Mouse (Mus musculus): Measurements from ENCODE around the gene Casq1. TPM values are rescaled to one million over a fixed set of nuclear protein-coding genes. Genes with fewer than 3 reads are reported as not detected.

Gene Casq1
- polyA plus RNA-seq, 1 experiment: not detected

GRCm38 (mm10) chr1:172162009-172162408 is 57.7 kb downstream of the Casq1 start:
- Histone ChIP-seq H3K4me3 (ENCODE audit: insufficient read depth, low read length) (no peak overlapping the region), H3K4me1 (ENCODE audit: control insufficient read depth, insufficient read depth, low read length) (peaks cover 7% of the 10 kb centered on the region), H3K27ac (ENCODE audit: insufficient read depth, low read depth, low read length) (no peak overlapping the region)
- TF ChIP-seq CTCF (IDR thresholded peaks at IDR 0.05; ENCODE audit: low read depth, low read length) (no peak), POLR2A (IDR thresholded peaks at IDR 0.05; ENCODE audit: borderline replicate concordance, low read depth, low read length) (no peak)

GRCm38 (mm10) chr1:172160508-172160907 is 59.2 kb downstream of the Casq1 start:
- TF ChIP-seq CTCF (IDR thresholded peaks at IDR 0.05; ENCODE audit: low read depth, low read length) (no peak), POLR2A (IDR thresholded peaks at IDR 0.05; ENCODE audit: borderline replicate concordance, low read depth, low read length) (no peak)
- Histone ChIP-seq H3K4me1 (ENCODE audit: control insufficient read depth, insufficient read depth, low read length) (peaks cover 7% of the 10 kb centered on the region), H3K4me3 (ENCODE audit: insufficient read depth, low read length) (no peak overlapping the region), H3K27ac (ENCODE audit: insufficient read depth, low read depth, low read length) (no peak overlapping the region)

GRCm38 (mm10) chr1:172159970-172160369 is 59.7 kb downstream of the Casq1 start:
- Histone ChIP-seq H3K4me1 (ENCODE audit: control insufficient read depth, insufficient read depth, low read length) (peaks cover 7% of the 10 kb centered on the region), H3K27ac (ENCODE audit: insufficient read depth, low read depth, low read length) (no peak overlapping the region), H3K4me3 (ENCODE audit: insufficient read depth, low read length) (no peak overlapping the region)
- TF ChIP-seq POLR2A (IDR thresholded peaks at IDR 0.05; ENCODE audit: borderline replicate concordance, low read depth, low read length) (no peak), CTCF (IDR thresholded peaks at IDR 0.05; ENCODE audit: low read depth, low read length) (no peak)

Other genes starting within 250 kb of the Casq1 start
- gene Vangl2, start 191.4 kb downstream of the Casq1 start, polyA plus RNA-seq (2012; ENCODE audit: insufficient read depth, insufficient read length, missing spikeins): 0.74 and 1.2 TPM in 2 replicates
- gene Nhlh1, start 162.3 kb downstream of the Casq1 start, polyA plus RNA-seq (2012; ENCODE audit: insufficient read depth, insufficient read length, missing spikeins): not detected in 2 replicates
- 159 and 167 TPM in 2 replicates for gene Copa, start 137.3 kb downstream of the Casq1 start, polyA plus RNA-seq (2012; ENCODE audit: insufficient read depth, insufficient read length, missing spikeins)
- 142 and 144 TPM in 2 replicates for gene Ncstn, start 137.1 kb downstream of the Casq1 start, polyA plus RNA-seq (2012; ENCODE audit: insufficient read depth, insufficient read length, missing spikeins)
- gene Pex19, start 93.1 kb downstream of the Casq1 start, polyA plus RNA-seq (2012; ENCODE audit: insufficient read depth, insufficient read length, missing spikeins): 56.7 and 64.1 TPM in 2 replicates
- gene Dcaf8, start 71.8 kb downstream of the Casq1 start, polyA plus RNA-seq (2012; ENCODE audit: insufficient read depth, insufficient read length, missing spikeins): 73.2 and 78.3 TPM in 2 replicates
- gene Pea15a, start 13.1 kb downstream of the Casq1 start, polyA plus RNA-seq (2012; ENCODE audit: insufficient read depth, insufficient read length, missing spikeins): 249 and 256 TPM in 2 replicates
- gene Atp1a4, start 38.5 kb upstream of the Casq1 start, polyA plus RNA-seq (2012; ENCODE audit: insufficient read depth, insufficient read length, missing spikeins): not detected in 2 replicates
- 90.3 and 110 TPM in 2 replicates for gene Igsf8, start 41.8 kb upstream of the Casq1 start, polyA plus RNA-seq (2012; ENCODE audit: insufficient read depth, insufficient read length, missing spikeins)
- 0.15 and 0.36 TPM in 2 replicates for gene Atp1a2, start 78.2 kb upstream of the Casq1 start, polyA plus RNA-seq (2012; ENCODE audit: insufficient read depth, insufficient read length, missing spikeins)
- gene Kcnj9, start 109.5 kb upstream of the Casq1 start, polyA plus RNA-seq (2012; ENCODE audit: insufficient read depth, insufficient read length, missing spikeins): 1.8 and 2.2 TPM in 2 replicates
- 52.3 and 58.4 TPM in 2 replicates for gene Kcnj10, start 121.3 kb upstream of the Casq1 start, polyA plus RNA-seq (2012; ENCODE audit: insufficient read depth, insufficient read length, missing spikeins)
- gene Pigm, start 156.7 kb upstream of the Casq1 start, polyA plus RNA-seq (2012; ENCODE audit: insufficient read depth, insufficient read length, missing spikeins): 14.3 and 15.4 TPM in 2 replicates

Data from bone marrow macrophage, adult 2 months (primary cell).